Mouse (Mus musculus) spleen, adult 2 months (tissue): Measurements from ENCODE around the gene Esrrb.

ENCODE experiments used
- CTCF ChIP-seq: fragments of 200-500 bp; IDR thresholded peaks from 2 replicates; pipeline ENCODE4 v1.5.1; 2011; ENCODE audit warnings: mild to moderate bottlenecking, inconsistent platforms; ENCODE audit not compliant: insufficient read depth, insufficient read length, insufficient replicate concordance; ENCODE audit errors: extremely low read depth
- POLR2A ChIP-seq: fragments of 200-500 bp; IDR thresholded peaks from 2 replicates; pipeline ENCODE4 v1.6.1; 2011; ENCODE audit warnings: low read depth, low read length, inconsistent platforms

GRCm38 (mm10) chr12:86324297-86324696 is 36.6 kb upstream of the Esrrb start:
- no peak for TF ChIP-seq POLR2A
- TF ChIP-seq CTCF: no peak
